Mouse (Mus musculus) CH12.LX (cell line): Measurements from ENCODE around the gene Ybx3. TPM values are rescaled to one million over a fixed set of nuclear protein-coding genes. Genes with fewer than 3 reads are reported as not detected.

ENCODE experiments used
- DNase-seq: peaks from one replicate; pipeline ENCODE4 v3.0.0-alpha.2; 2013; ENCODE audit errors: extremely low read depth
- H3K27ac ChIP-seq: 2 replicates; pipeline ENCODE4 v1.5.1; 2012; ENCODE audit warnings: low read depth, mild to moderate bottlenecking, control low read depth, moderate library complexity; ENCODE audit not compliant: insufficient read depth
- H3K27me3 ChIP-seq: replicated peaks from 2 replicates; pipeline ENCODE3; 2012; ENCODE audit warnings: inconsistent platforms
- H3K36me3 ChIP-seq, 2 experiments: replicated peaks in 1 of 2; 2 replicates each; pipeline versions ENCODE3 to v1.6.1; 2012; ENCODE audit warnings: inconsistent platforms in 1 of 2, low read length in 1 of 2, mild to moderate bottlenecking in 1 of 2, mixed read lengths in 1 of 2, moderate library complexity in 1 of 2; ENCODE audit not compliant: control insufficient read depth in 1 of 2, insufficient read depth in 1 of 2
- H3K4me1 ChIP-seq, 2 experiments: 2 replicates each; pipeline ENCODE4 v1.6.1; 2012; ENCODE audit warnings: inconsistent platforms in 1 of 2, moderate library complexity in 1 of 2; ENCODE audit not compliant: insufficient read depth in 2 of 2, control insufficient read depth in 1 of 2
- H3K4me2 ChIP-seq: 2 replicates; pipeline ENCODE4 v1.6.1; 2012; ENCODE audit warnings: low read depth, mild to moderate bottlenecking, control low read depth; ENCODE audit not compliant: poor library complexity, insufficient read depth, severe bottlenecking
- H3K4me3 ChIP-seq, 3 experiments: fragments of 150-350 bp in 1 of 3; sonication (generic) in 1 of 3; replicated peaks in 1 of 3; 2 replicates each; pipeline versions ENCODE3 to v1.5.1; 2011 to 2012; ENCODE audit warnings: low read depth in 2 of 3, low read length in 2 of 3, mild to moderate bottlenecking in 2 of 3, moderate library complexity in 2 of 3, control low read depth in 1 of 3, improper control_type of control experiment in 1 of 3, inconsistent platforms in 1 of 3, mixed read lengths in 1 of 3; ENCODE audit not compliant: poor library complexity in 1 of 3
- H3K79me2 ChIP-seq: replicated peaks from 2 replicates; pipeline ENCODE4 v1.6.1; 2012; ENCODE audit warnings: mild to moderate bottlenecking, moderate library complexity; ENCODE audit not compliant: control insufficient read depth, poor library complexity, insufficient read depth, severe bottlenecking; ENCODE audit errors: extremely low read depth
- H3K9ac ChIP-seq: 2 replicates; pipeline ENCODE4 v1.6.1; 2012; ENCODE audit warnings: low read depth, mild to moderate bottlenecking, control low read depth, moderate library complexity; ENCODE audit not compliant: insufficient read depth
- H3K9me3 ChIP-seq: replicated peaks from 2 replicates; pipeline ENCODE3; 2012; ENCODE audit warnings: low read length, inconsistent platforms, mixed read lengths
- BHLHE40 ChIP-seq: IDR thresholded peaks from 2 replicates; pipeline ENCODE4 v1.6.1; 2011; ENCODE audit warnings: mild to moderate bottlenecking, low read depth, low read length, improper control_type of control experiment
- CHD2 ChIP-seq: IDR thresholded peaks from 2 replicates; pipeline ENCODE4 v1.6.1; 2011; ENCODE audit warnings: low read length, improper control_type of control experiment
- ELF1 ChIP-seq: IDR thresholded peaks from 2 replicates; pipeline ENCODE4 v1.6.1; 2014; ENCODE audit warnings: low read depth, mild to moderate bottlenecking, inconsistent platforms, low read length, improper control_type of control experiment
- ETS1 ChIP-seq: conservative IDR thresholded peaks from 2 replicates; pipeline ENCODE4 v1.6.1; 2012; ENCODE audit warnings: low read depth, mild to moderate bottlenecking, inconsistent platforms, low read length, improper control_type of control experiment, moderate library complexity
- GABPA ChIP-seq: IDR thresholded peaks from 2 replicates; pipeline ENCODE4 v1.6.1; 2012; ENCODE audit warnings: low read depth, low read length, improper control_type of control experiment, inconsistent platforms; ENCODE audit not compliant: insufficient replicate concordance
- JUN ChIP-seq: IDR thresholded peaks from 2 replicates; pipeline ENCODE4 v1.6.1; 2011; ENCODE audit warnings: low read depth, mild to moderate bottlenecking, low read length, improper control_type of control experiment, moderate library complexity; ENCODE audit not compliant: insufficient read depth
- JUND ChIP-seq: conservative IDR thresholded peaks from 2 replicates; pipeline ENCODE4 v1.6.1; 2011; ENCODE audit warnings: low read depth, low read length, improper control_type of control experiment
- KAT2A ChIP-seq: IDR thresholded peaks from 2 replicates; pipeline ENCODE4 v1.6.1; 2012; ENCODE audit warnings: low read length, improper control_type of control experiment, inconsistent platforms; ENCODE audit not compliant: insufficient replicate concordance
- MAX ChIP-seq: IDR thresholded peaks from 2 replicates; pipeline ENCODE4 v1.6.1; 2011; ENCODE audit warnings: low read length, improper control_type of control experiment
- MXI1 ChIP-seq: IDR thresholded peaks from 2 replicates; pipeline ENCODE4 v1.6.1; 2011; ENCODE audit warnings: mild to moderate bottlenecking, low read depth, low read length, improper control_type of control experiment
- MYC ChIP-seq: IDR thresholded peaks from 2 replicates; pipeline ENCODE4 v1.6.1; 2011; ENCODE audit warnings: low read depth, mild to moderate bottlenecking, improper control_type of control experiment, low read length
- NELFE ChIP-seq: IDR thresholded peaks from 2 replicates; pipeline ENCODE4 v1.6.1; 2011; ENCODE audit warnings: low read depth, low read length, improper control_type of control experiment
- NRF1 ChIP-seq: IDR thresholded peaks from 2 replicates; pipeline ENCODE4 v1.6.1; 2014; ENCODE audit warnings: low read depth, mild to moderate bottlenecking, inconsistent platforms, low read length, improper control_type of control experiment, moderate library complexity
- PAX5 ChIP-seq: IDR thresholded peaks from 2 replicates; pipeline ENCODE4 v1.6.1; 2012; ENCODE audit warnings: low read length, inconsistent platforms, mixed read lengths
- POLR2A ChIP-seq: IDR thresholded peaks from 2 replicates; pipeline ENCODE4 v1.6.1; 2011; ENCODE audit warnings: low read depth, mild to moderate bottlenecking, improper control_type of control experiment, low read length
- POLR2AphosphoS2 ChIP-seq: IDR thresholded peaks from 2 replicates; pipeline ENCODE4 v1.6.1; 2011; ENCODE audit warnings: low read depth, low read length, improper control_type of control experiment
- RCOR1 ChIP-seq: conservative IDR thresholded peaks from 2 replicates; pipeline ENCODE4 v1.6.1; 2012; ENCODE audit warnings: low read depth, mild to moderate bottlenecking, inconsistent platforms, low read length, improper control_type of control experiment
- SIN3A ChIP-seq: IDR thresholded peaks from 2 replicates; pipeline ENCODE4 v1.6.1; 2012; ENCODE audit warnings: low read length, improper control_type of control experiment, inconsistent platforms
- TCF12 ChIP-seq: IDR thresholded peaks from 2 replicates; pipeline ENCODE4 v1.6.1; 2014; ENCODE audit warnings: low read depth, mild to moderate bottlenecking, inconsistent platforms, low read length, improper control_type of control experiment
- USF1 ChIP-seq: IDR thresholded peaks from 2 replicates; pipeline ENCODE4 v1.6.1; 2014; ENCODE audit warnings: low read depth, mild to moderate bottlenecking, inconsistent platforms, low read length, improper control_type of control experiment
- USF2 ChIP-seq: conservative IDR thresholded peaks from 2 replicates; pipeline ENCODE4 v1.6.1; 2011; ENCODE audit warnings: low read depth, low read length, improper control_type of control experiment
- ZC3H11A ChIP-seq: IDR thresholded peaks from 2 replicates; pipeline ENCODE4 v1.6.1; 2012; ENCODE audit warnings: low read depth, mild to moderate bottlenecking, inconsistent platforms, low read length, improper control_type of control experiment
- ZKSCAN1 ChIP-seq: IDR thresholded peaks from 2 replicates; pipeline ENCODE4 v1.6.1; 2012; ENCODE audit warnings: low read depth, inconsistent platforms, low read length, improper control_type of control experiment, borderline replicate concordance
- ZMIZ1 ChIP-seq: IDR thresholded peaks from 2 replicates; pipeline ENCODE4 v1.6.1; 2012; ENCODE audit warnings: low read depth, mild to moderate bottlenecking, inconsistent platforms, low read length, improper control_type of control experiment
- ZNF384 ChIP-seq: IDR thresholded peaks from 2 replicates; pipeline ENCODE4 v1.6.1; 2012; ENCODE audit warnings: low read depth, low read length, improper control_type of control experiment, inconsistent platforms
- dilution Hi-C: fragments of 300-500 bp; cut with MboI; formaldehyde crosslinking; loops from 2 replicates; pipeline ENCODE4 v1.14.3; 2020; ENCODE audit warnings: low sequenced_read_pairs; ENCODE audit not compliant: extremely low pct_unique_long_range_greater_than_20kb, extremely low pct_ligation_motif_present
- in situ Hi-C: fragments of 300-500 bp; cut with MboI; formaldehyde crosslinking; loops from 3 replicates; pipeline ENCODE4 v1.14.3; 2019; ENCODE audit warnings: low sequenced_read_pairs, low pct_ligation_motif_present, low pct_unique_long_range_greater_than_20kb, mixed read lengths
- polyA plus RNA-seq: library from polyadenylated mRNA; unstranded; fragments of >175 nt; gene quantifications from 2 replicates; pipeline ENCODE4 v1.2.1, GENCODE M21; 2012; ENCODE audit warnings: low read depth; ENCODE audit not compliant: insufficient read length
- total RNA-seq, 2 experiments: library from RNA; depleted of rRNA; stranded (reverse); fragments of 300-350 nt in 1 of 2; fragments of >200 nt in 1 of 2; gene quantifications; 2 replicates each; pipeline ENCODE4 v1.2.3; 2012 to 2014

The Ybx3 gene
- total and polyA plus RNA-seq, 3 experiments, result 391 to 620 (median 410) TPM

DNA sequence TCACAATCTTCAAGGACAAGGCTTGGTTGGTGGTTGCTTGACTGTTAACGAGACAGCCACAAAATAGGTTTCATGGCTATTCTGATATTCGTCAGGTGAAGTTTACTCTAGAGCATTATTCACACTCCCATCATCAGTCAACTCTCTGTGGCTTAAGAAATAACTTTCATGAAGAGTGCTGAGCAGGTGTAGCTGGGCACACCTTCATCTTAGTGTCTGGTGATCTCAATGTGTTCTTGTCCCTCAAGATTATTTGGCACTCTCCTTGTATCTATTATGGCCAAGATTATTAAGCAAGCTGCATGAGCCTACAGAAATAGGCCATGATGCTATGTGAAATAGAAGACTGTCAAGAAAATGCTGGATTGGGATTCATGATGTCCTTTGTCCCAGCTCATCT lies 13.0 kb upstream of the Ybx3 start:
- Histone ChIP-seq H3K79me2 (no peaks in the 10 kb centered on the region), H3K4me2 (no peak overlapping the region)
- TF ChIP-seq MAX, result no peak
- TF ChIP-seq KAT2A, result no peak
- TF ChIP-seq POLR2A, result no peak
- TF ChIP-seq MXI1, result no peak
- TF ChIP-seq JUND, result no peak
- TF ChIP-seq BHLHE40, result no peak
- TF ChIP-seq MYC, result no peak
- no peak for TF ChIP-seq JUN
- no peak for TF ChIP-seq ZNF384
- no peak for TF ChIP-seq ZKSCAN1
- no peak for TF ChIP-seq ELF1
- no peak for TF ChIP-seq ETS1
- no peak for TF ChIP-seq USF2
- no peak for TF ChIP-seq CHD2
- no peak for TF ChIP-seq TCF12
- TF ChIP-seq ZMIZ1, result no peak
- no peak for TF ChIP-seq GABPA
- TF ChIP-seq PAX5, result no peak
- TF ChIP-seq, all 38 proteins: peak for 0
- Histone ChIP-seq H3K4me1 (peaks cover 3 to 19% of the 10 kb centered on the region in 2 experiments; a peak in 3 of 4 replicates), H3K9ac (no peak overlapping the region), H3K27ac (no peak overlapping the region), H3K9me3 (no peaks in the 10 kb centered on the region), H3K27me3 (no peaks in the 10 kb centered on the region), H3K4me3 (no peak overlapping the region), H3K36me3 (no peaks in the 10 kb centered on the region)
- in situ Hi-C loops (no loop called here), dilution Hi-C loops (no loop called here)
- DNase-seq, result no peak

DNA sequence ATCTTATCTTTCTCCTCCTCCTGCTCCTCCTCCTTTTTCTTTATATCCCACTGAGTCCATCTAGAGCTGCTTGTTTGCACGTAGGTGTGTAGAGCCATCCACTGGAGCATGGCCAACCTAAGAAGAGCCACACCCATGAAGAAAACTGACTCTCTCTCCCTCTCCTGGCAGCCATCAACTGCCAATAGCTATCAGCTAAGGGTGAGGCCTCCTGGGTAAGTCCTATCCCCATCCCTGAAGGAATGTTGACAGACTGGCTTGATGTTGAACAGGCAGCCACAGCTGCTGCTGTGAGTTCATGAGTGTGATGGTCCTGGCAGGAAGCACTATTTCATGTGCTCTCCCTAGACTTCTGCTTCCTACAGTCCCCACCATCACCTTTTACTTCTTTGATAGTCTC lies 8.4 kb upstream of the Ybx3 start:
- in situ Hi-C loops, result no loop called here
- Histone ChIP-seq H3K4me2 (no peak overlapping the region), H3K9ac (no peak overlapping the region), H3K27me3 (peaks cover 4% of the 10 kb centered on the region), H3K36me3 (no peaks in the 10 kb centered on the region), H3K79me2 (no peaks in the 10 kb centered on the region), H3K27ac (no peak overlapping the region), H3K4me3 (no peak overlapping the region), H3K9me3 (no peaks in the 10 kb centered on the region), H3K4me1 (no peaks in the 10 kb centered on the region)
- TF ChIP-seq POLR2AphosphoS2, result no peak
- TF ChIP-seq MXI1, result no peak
- no peak for TF ChIP-seq PAX5
- no peak for TF ChIP-seq ELF1
- TF ChIP-seq USF1, result no peak
- no peak for TF ChIP-seq SIN3A
- TF ChIP-seq ZC3H11A, result no peak
- no peak for TF ChIP-seq RCOR1
- TF ChIP-seq NRF1, result no peak
- no peak for TF ChIP-seq ZKSCAN1
- TF ChIP-seq NELFE, result no peak
- no peak for DNase-seq
- dilution Hi-C loops, result no loop called here
